Mouse (Mus musculus) spleen, adult 2 months (tissue): ENCODE data around the gene Dhfr. TPM values are rescaled to one million over a fixed set of nuclear protein-coding genes. Genes with fewer than 3 reads are reported as not detected.
A peak's percentile ranks its signal among the peaks of the same experiment; 100 is the strongest.

Source experiments
- DNase-seq, 2 experiments: peaks; one replicate each; pipeline versions ENCODE4 v3.0.0 to v3.0.0-alpha.2; 2012 to 2021; ENCODE audit warnings: low spot score in 2 of 2, low read depth in 1 of 2
- H3K27ac ChIP-seq: fragments of 200-500 bp; 2 replicates; pipeline ENCODE4 v1.5.1; 2012; ENCODE audit warnings: low read length, inconsistent platforms; ENCODE audit not compliant: insufficient read depth
- H3K27me3 ChIP-seq: fragments of 200-500 bp; 2 replicates; pipeline ENCODE4 v1.6.1; 2012; ENCODE audit warnings: mild to moderate bottlenecking, moderate library complexity, low read length, inconsistent platforms; ENCODE audit not compliant: control insufficient read depth, insufficient read depth
- H3K36me3 ChIP-seq: fragments of 200-500 bp; 2 replicates; pipeline ENCODE4 v1.6.1; 2012; ENCODE audit warnings: mild to moderate bottlenecking, low read length, inconsistent platforms; ENCODE audit not compliant: control insufficient read depth, insufficient read depth
- H3K4me1 ChIP-seq: fragments of 200-500 bp; 2 replicates; pipeline ENCODE4 v1.6.1; 2011; ENCODE audit warnings: inconsistent platforms; ENCODE audit not compliant: control insufficient read depth, insufficient read depth, insufficient read length
- H3K4me3 ChIP-seq: fragments of 200-500 bp; 2 replicates; pipeline ENCODE4 v1.5.1; 2011; ENCODE audit warnings: mild to moderate bottlenecking, inconsistent platforms; ENCODE audit not compliant: insufficient read depth, insufficient read length; ENCODE audit errors: extremely low read depth
- CTCF ChIP-seq: fragments of 200-500 bp; IDR thresholded peaks from 2 replicates; pipeline ENCODE4 v1.5.1; 2011; ENCODE audit warnings: mild to moderate bottlenecking, inconsistent platforms; ENCODE audit not compliant: insufficient read depth, insufficient read length, insufficient replicate concordance; ENCODE audit errors: extremely low read depth
- POLR2A ChIP-seq: fragments of 200-500 bp; IDR thresholded peaks from 2 replicates; pipeline ENCODE4 v1.6.1; 2011; ENCODE audit warnings: low read depth, low read length, inconsistent platforms
- WGBS: fragments of 180-500 bp; shearing (Covaris S2); methylation state at CpG from one replicate; pipeline ENCODE4 v1.1.7; 2018; 5-methylcytosine and 5-hydroxymethylcytosine counted together
- polyA plus RNA-seq: library from polyadenylated mRNA; depleted of rRNA; stranded (reverse); fragments of >200 nt; gene quantifications from 2 replicates; pipeline ENCODE4 v1.2.3, GENCODE M21; 2012

Gene Dhfr
- polyA plus RNA-seq, 1 experiment, result 0.64 TPM

DNA sequence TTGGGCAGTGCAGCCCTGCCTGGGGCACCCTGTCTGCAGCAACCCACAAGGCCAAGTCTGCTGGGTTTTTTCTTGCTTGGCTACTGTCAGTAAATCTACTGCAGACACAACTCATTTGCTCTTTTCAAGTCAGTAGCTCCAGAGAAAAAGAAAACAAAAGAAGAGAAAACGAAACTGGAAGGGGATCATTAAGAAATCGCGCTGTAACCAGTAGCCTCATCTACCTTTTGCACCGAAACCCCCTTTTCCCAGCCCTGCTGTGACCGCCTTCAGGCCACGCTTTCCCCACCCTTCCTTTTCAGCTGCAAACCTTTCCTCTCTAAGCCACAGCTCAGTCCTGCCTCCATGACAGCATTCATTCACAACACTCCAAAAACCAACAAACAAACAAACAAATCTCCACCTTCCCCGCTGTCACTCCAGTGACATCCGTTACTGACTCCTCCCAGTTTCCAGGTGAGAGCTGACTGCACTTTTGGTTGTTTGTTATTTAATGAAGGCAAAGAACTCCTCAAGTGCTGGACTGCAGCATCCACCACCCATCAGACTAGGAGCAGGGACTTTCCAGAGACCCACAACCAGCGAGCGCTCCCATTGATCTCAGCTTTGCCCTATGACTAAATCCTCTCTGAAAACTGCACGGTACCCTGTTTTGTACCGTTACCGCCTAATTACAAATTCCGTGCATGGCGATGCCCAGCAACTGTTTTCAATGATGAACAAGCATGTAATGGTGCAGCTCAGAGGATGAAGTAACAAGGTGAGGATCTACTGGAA lies 22.2 kb upstream of the Dhfr start:
- no peak for DNase-seq
- H3K4me1 ChIP-seq, result no peaks in the 10 kb centered on the region
- WGBS, result 88% methylated on average over 15 of the region's 15 CpGs
- H3K27me3 ChIP-seq, result no peaks in the 10 kb centered on the region
- H3K36me3 ChIP-seq, result no peaks in the 10 kb centered on the region; the same call in 1 of the 2 replicates
- H3K27ac ChIP-seq, result no peak overlapping the region
- H3K4me3 ChIP-seq, result no peak overlapping the region
- TF ChIP-seq CTCF (no peak), POLR2A (no peak)

DNA sequence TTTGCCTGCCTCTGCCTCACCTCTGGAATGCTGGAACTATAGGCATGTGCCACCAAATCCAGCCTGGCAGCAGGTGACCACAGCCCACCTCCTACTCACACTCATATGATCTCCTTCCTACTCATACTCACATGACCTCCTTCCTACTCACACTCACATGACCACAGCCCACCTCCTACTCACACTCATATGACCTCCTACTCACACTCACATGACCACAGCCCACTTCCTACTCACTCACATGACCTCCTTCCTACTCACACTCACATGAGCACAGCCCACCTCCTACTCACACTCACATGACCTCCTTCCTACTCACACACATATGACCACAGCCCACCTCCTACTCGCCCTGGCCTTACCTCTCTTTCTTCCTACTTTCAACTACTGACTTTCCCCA lies 17.7 kb upstream of the Dhfr start:
- no peak overlapping the region for H3K27ac ChIP-seq
- no peak for TF ChIP-seq POLR2A
- no peak for TF ChIP-seq CTCF
- DNase-seq, result peak in 1 of 2 experiments; percentile 35
- peaks cover 5% of the 10 kb centered on the region; the same call in 1 of the 2 replicates for H3K36me3 ChIP-seq
- H3K27me3 ChIP-seq, result no peaks in the 10 kb centered on the region
- H3K4me1 ChIP-seq, result no peaks in the 10 kb centered on the region
- 78% methylated on average over 1 of the region's 1 CpGs for WGBS
- no peak overlapping the region for H3K4me3 ChIP-seq

DNA sequence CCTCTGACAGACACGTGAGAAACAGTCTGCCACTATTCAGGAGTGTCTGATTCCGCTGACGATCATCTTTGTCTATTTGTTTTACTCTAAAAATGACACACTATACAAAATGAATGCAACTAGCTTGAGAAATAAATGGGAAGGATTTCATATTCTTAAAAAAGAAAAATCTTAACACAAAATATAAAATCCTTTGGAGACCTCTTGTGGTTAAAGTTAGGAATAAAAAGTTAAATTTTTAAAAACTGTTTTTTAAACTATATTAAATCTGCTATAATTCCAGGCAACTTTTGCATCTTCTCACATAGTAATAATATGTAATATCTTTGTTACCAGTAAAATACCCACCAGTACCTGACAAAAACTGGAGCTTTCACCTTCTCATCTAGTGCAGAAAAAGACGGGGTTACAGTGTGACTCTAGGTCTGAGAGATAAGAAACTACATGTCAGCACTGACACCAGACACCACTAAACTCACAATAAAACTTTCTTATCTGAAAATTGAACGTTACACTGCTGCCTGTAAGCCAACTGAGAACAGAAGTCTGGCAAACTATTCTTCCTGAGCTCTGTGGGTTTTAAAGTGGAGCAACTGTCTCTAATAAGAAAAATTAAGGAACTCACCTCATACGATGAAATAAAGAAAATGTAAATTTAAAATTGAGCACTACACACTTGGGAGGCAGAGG lies 16.6 kb upstream of the Dhfr start:
- no peak overlapping the region for H3K4me3 ChIP-seq
- WGBS, result 84% methylated on average over 6 of the region's 6 CpGs
- no peaks in the 10 kb centered on the region for H3K27me3 ChIP-seq
- H3K27ac ChIP-seq, result no peak overlapping the region
- no peaks in the 10 kb centered on the region for H3K4me1 ChIP-seq
- peaks cover 7% of the 10 kb centered on the region; the same call in 1 of the 2 replicates for H3K36me3 ChIP-seq
- TF ChIP-seq CTCF (no peak), POLR2A (no peak)
- DNase-seq, result no peak

DNA sequence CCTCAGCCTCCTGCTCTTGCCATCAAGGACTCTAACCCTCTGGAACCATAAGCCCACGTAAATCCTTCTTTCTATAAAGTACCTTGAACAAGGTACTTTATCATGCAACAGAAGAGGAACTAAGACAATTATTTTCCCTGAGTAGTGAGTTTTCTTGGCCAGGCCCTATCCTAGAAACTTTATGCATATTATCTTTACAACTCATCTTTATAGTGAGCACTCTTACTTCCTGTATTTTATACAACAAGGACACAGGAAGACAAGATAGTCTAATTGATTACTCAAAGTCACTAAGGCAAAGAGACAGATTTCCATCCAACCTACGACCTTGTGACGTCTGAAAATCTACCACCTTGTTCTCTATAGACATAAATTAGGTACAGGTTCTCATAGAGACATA lies 14.7 kb upstream of the Dhfr start:
- Histone ChIP-seq H3K27ac (no peak overlapping the region), H3K4me3 (no peak overlapping the region), H3K4me1 (no peaks in the 10 kb centered on the region), H3K36me3 (peaks cover 11% of the 10 kb centered on the region; the same call in 1 of the 2 replicates), H3K27me3 (no peaks in the 10 kb centered on the region)
- 92% methylated on average over 3 of the region's 3 CpGs for WGBS
- DNase-seq, result no peak
- TF ChIP-seq CTCF (no peak), POLR2A (no peak)

DNA sequence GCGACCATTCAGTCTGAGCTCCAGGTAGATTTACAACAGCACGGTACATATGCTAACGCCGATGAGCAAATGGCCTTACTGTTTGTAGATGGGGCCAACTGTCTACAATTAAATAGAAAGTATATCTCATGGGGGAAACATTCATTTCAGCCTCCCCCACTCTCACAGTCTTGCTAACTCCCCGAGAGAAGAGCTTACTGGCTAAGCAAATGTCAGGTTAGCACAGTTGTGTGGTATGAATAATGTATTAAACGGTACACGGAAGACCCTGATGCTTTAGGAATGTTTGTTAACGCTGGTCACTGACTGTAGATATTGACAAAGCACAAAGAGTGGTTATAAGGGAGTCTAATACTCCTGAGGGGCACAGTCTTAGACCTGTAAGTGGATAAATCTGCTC lies 10.5 kb upstream of the Dhfr start:
- Histone ChIP-seq H3K4me3 (no peak overlapping the region), H3K27ac (no peak overlapping the region), H3K27me3 (no peaks in the 10 kb centered on the region), H3K4me1 (no peaks in the 10 kb centered on the region), H3K36me3 (peaks cover 19% of the 10 kb centered on the region)
- no peak for TF ChIP-seq POLR2A
- TF ChIP-seq CTCF, result no peak
- 96% methylated on average over 8 of the region's 8 CpGs for WGBS
- no peak for DNase-seq

DNA sequence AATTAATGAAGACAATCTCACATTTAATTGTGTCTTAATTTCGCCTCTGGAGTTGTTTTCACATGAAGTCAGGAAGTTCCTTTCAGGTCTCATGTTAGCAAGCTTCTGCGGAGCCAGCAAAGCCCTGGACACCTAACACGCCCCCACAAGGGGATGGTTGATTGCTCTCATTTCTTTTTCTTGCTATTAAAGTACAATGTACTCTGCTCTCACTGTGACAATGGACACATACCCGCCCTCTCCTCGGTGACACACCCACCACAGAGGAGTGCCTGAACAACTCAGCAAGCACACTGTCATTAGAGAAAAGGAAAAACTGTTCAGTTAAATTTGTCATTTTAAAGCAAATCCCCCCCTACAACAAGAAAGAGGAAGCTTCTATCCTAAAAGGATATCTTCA lies 8.2 kb upstream of the Dhfr start:
- Histone ChIP-seq H3K36me3 (peaks cover 17% of the 10 kb centered on the region), H3K27me3 (no peaks in the 10 kb centered on the region), H3K4me1 (no peaks in the 10 kb centered on the region), H3K4me3 (no peak overlapping the region), H3K27ac (no peak overlapping the region)
- WGBS, result 90% methylated on average over 5 of the region's 5 CpGs
- TF ChIP-seq POLR2A (no peak), CTCF (no peak)
- no peak for DNase-seq

DNA sequence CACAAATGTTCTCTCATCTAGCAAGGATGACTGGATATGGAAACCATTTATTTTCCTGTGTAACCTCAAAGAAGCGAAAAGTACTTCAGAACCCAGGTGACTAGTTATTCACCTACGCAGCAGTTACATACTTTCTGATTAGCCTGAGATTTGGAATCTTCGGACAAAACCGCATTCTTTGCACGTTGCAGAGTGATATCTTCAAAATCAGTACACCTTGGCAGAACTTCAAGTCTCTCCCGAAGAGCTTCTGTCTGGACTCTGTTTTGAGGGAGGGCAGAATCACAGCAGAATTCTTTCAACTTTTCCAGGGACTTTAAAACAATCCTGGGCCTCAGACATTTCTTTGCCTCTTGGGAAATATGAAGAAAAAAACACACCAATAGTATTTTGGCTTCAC lies 3.4 kb upstream of the Dhfr start:
- H3K4me1 ChIP-seq, result peaks cover 6% of the 10 kb centered on the region
- no peak overlapping the region for H3K4me3 ChIP-seq
- no peak for DNase-seq
- no peak overlapping the region for H3K27ac ChIP-seq
- H3K36me3 ChIP-seq, result peaks cover 13% of the 10 kb centered on the region
- TF ChIP-seq POLR2A (no peak), CTCF (no peak)
- no peaks in the 10 kb centered on the region for H3K27me3 ChIP-seq
- WGBS, result 89% methylated on average over 6 of the region's 6 CpGs
